Mouse (Mus musculus) neural tube, embryonic 11.5 days (tissue): ENCODE measurements around the gene Vmn2r63. TPM values are rescaled to one million over a fixed set of nuclear protein-coding genes. Genes with fewer than 3 reads are reported as not detected.
"Not testable (repeated sequence)": the region's sequence is repeated elsewhere in the genome, so short reads cannot be mapped to it uniquely, and the experiment has no call there.

Experiments
- ATAC-seq: fragments of 200-750 bp; cut with Nextera tagmentation; 2 replicates; pipeline ENCODE4 v1.8.0; 2017; ENCODE audit warnings: moderate number of reproducible peaks, mild to moderate bottlenecking, moderate TSS enrichment, moderate library complexity; ENCODE audit not compliant: insufficient read depth, low FRiP score, low TSS enrichment
- DNase-seq: peaks from one replicate; pipeline ENCODE4 v3.0.0-alpha.2; 2015; ENCODE audit warnings: low spot score
- H3K27ac ChIP-seq: fragments of 300-500 bp; sonication (generic); 2 replicates; pipeline ENCODE4 v1.5.1; 2014; ENCODE audit warnings: low read depth, mild to moderate bottlenecking, low read length
- H3K27me3 ChIP-seq: fragments of 300-500 bp; sonication (generic); 2 replicates; pipeline ENCODE4 v1.6.1; 2014; ENCODE audit warnings: mild to moderate bottlenecking, low read length, mixed read lengths; ENCODE audit not compliant: control insufficient read depth, insufficient read depth
- H3K36me3 ChIP-seq: fragments of 300-500 bp; sonication (generic); 2 replicates; pipeline ENCODE4 v1.6.1; 2014; ENCODE audit warnings: mild to moderate bottlenecking, low read length, moderate library complexity, mixed read lengths; ENCODE audit not compliant: control insufficient read depth, insufficient read depth
- H3K4me1 ChIP-seq: fragments of 300-500 bp; sonication (generic); 2 replicates; pipeline ENCODE4 v1.6.1; 2014; ENCODE audit warnings: low read length, mixed read lengths; ENCODE audit not compliant: control insufficient read depth, insufficient read depth
- H3K4me2 ChIP-seq: fragments of 300-500 bp; sonication (generic); 2 replicates; pipeline ENCODE4 v1.6.1; 2014; ENCODE audit warnings: low read depth, mild to moderate bottlenecking, moderate library complexity
- H3K4me3 ChIP-seq: fragments of 300-500 bp; sonication (generic); 2 replicates; pipeline ENCODE4 v1.5.1; 2014; ENCODE audit warnings: low read depth, low read length
- H3K9ac ChIP-seq: fragments of 300-500 bp; sonication (generic); 2 replicates; pipeline ENCODE4 v1.6.1; 2014; ENCODE audit warnings: mild to moderate bottlenecking, low read length
- H3K9me3 ChIP-seq: fragments of 300-500 bp; sonication (generic); 2 replicates; pipeline ENCODE4 v1.6.1; 2016; ENCODE audit warnings: low read length; ENCODE audit not compliant: control insufficient read depth
- WGBS: fragments of 180-500 bp; shearing (Covaris S2); extraction: QIAGEN DNeasy Blood & Tissue Kit; methylation state at CpG from one replicate; pipeline ENCODE4 v1.1.7; 2014; 5-methylcytosine and 5-hydroxymethylcytosine counted together
- microRNA-seq: library from miRNA; unstranded; fragments of <30 nt; microRNA quantifications from one replicate; pipeline ENCODE4, GENCODE M21; 2016
- polyA plus RNA-seq: library from polyadenylated mRNA; unstranded; fragments of >200 nt; fragmentation: Nextera tagmentation; extraction: Ambion mirVana; gene quantifications from 2 replicates; pipeline ENCODE4 v1.2.1, GENCODE M21; 2014

The Vmn2r63 gene
- polyA plus RNA-seq = not detected in 2 replicates

DNA sequence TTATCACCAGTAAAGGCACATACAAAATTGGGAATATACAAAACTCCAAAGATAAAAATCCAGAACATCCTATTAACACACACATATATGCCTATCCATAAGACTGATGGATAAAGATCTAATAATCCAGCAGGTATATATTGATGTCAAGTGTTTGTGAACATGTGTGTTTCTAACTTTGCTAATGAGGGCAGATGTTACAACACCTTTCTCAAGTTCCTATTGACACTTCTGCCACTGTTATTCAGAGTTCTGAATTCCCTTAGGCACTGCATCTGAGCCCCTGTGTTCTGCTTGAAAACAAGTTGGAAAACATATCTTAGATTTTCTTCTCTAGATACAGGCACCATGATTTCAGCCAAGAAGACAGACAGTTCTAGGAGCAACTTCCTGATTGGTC, at the start of gene Vmn2r63:
Gene Vmn2r63, minus strand, starts transcription at position 101 of the 400 bp plus-strand sequence.
- H3K9ac ChIP-seq, H3K27me3 ChIP-seq, DNase-seq, H3K4me1 ChIP-seq, H3K27ac ChIP-seq, H3K36me3 ChIP-seq, H3K4me2 ChIP-seq, ATAC-seq, H3K9me3 ChIP-seq, H3K4me3 ChIP-seq: not testable (repeated sequence)

DNA sequence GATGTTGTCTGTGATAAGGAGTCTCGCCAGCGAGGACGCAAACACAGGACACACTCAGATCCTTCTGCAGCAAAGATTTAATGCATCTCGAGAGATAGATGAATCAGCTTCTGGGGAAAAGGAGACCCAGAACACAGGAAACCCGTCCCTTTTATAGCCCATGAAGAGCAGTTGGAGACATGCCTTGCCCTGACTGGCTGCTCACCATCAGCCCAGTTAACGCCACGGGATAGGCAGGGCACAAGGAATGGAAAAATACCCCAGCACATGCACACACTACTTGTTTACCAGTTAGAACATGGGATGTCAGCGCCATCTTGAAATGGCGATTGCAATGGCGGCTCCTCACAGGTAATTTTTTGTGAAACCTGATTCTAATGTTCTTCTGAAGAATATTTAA, 47.1 kb upstream of the Vmn2r63 start:
- Histone ChIP-seq H3K4me2 (no peak overlapping the region), H3K27me3 (no peaks in the 10 kb centered on the region), H3K9ac (no peak overlapping the region), H3K36me3 (no peaks in the 10 kb centered on the region), H3K27ac (no peak overlapping the region), H3K4me3 (no peak overlapping the region), H3K9me3 (peaks cover 13% of the 10 kb centered on the region), H3K4me1 (no peaks in the 10 kb centered on the region)
- 91% methylated on average over 10 of the region's 10 CpGs for WGBS
- DNase-seq (no peak), ATAC-seq (no peak)

DNA sequence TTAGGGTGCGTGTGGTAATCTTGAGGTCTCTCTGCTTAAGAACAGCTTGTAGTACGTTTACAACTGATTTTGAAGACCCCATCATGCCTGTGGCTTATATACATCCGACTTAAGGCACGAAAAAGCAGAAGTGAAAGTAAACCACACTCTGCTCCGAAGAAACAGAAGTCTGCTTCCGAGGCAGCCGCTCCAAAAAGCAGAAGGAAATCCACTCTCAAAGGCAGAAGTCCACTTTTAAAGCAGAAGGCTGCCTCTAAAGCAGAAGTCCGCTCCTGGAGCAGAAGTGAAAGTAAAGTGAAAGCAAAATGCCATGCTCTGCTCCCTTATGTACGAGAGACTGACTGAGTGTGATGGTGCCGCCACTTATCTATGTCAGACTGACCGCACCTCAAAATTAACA, 46.5 kb upstream of the Vmn2r63 start:
- Histone ChIP-seq H3K9me3 (peaks cover 13% of the 10 kb centered on the region), H3K4me1 (no peaks in the 10 kb centered on the region), H3K36me3 (no peaks in the 10 kb centered on the region), H3K4me2 (no peak overlapping the region), H3K4me3 (no peak overlapping the region), H3K27me3 (no peaks in the 10 kb centered on the region), H3K27ac (no peak overlapping the region), H3K9ac (no peak overlapping the region)
- ATAC-seq (no peak), DNase-seq (no peak)
- 91% methylated on average over 11 of the region's 11 CpGs for WGBS

DNA sequence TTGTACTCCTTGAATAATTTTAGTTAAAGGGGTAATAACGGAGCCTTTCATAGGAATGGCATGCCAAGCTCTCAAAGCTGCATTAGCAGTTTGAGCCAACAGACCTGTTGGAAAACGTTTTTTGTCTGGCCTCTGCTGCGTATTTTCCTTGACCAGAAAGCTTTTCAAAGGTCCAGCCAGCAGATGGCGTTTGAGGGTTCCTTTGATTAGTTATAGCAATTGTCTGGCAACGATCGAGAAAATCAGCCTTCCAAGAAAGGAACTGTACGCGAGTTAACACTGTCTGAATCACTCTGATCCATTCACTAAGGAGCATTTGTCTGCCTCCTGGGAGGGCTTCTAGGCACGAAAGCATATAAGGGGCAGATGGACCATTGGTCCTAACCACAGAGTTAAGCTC, 31.6 kb upstream of the Vmn2r63 start:
- WGBS = 65% methylated on average over 9 of the region's 9 CpGs
- H3K9me3 ChIP-seq = peaks cover 6% of the 10 kb centered on the region; the same call in 1 of the 2 replicates

DNA sequence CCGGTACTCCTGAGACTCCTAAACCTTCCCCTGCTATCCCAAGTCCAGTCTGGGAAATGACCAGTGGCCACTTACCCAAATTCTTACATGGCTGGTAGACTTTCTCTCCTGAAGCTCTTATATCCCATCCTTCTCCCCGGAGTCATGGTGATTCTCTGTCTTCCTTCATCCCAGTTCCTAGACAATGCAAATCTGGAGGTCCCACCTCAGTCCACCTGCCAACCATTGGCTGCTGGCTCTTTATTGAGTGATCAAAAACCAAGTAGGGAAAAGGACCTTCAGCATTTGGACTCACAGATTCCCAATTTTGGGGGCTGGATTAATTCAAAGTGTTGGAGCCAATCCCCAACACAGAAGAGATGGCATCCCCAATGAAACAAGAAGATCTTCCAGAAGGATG, 35.6 kb downstream of the Vmn2r63 start:
- not testable (repeated sequence) for H3K9ac ChIP-seq, H3K4me3 ChIP-seq, H3K36me3 ChIP-seq, DNase-seq, H3K4me1 ChIP-seq, H3K27ac ChIP-seq, H3K4me2 ChIP-seq, H3K9me3 ChIP-seq, H3K27me3 ChIP-seq, ATAC-seq
- WGBS = 86% methylated on average over 2 of the region's 2 CpGs

More for the DNA sequence above, 31.6 kb upstream of the Vmn2r63 start:
- no peak overlapping the region for H3K4me2 ChIP-seq
- H3K27me3 ChIP-seq = no peaks in the 10 kb centered on the region
- no peak overlapping the region for H3K9ac ChIP-seq
- H3K27ac ChIP-seq = no peak overlapping the region
- H3K4me3 ChIP-seq = no peak overlapping the region
- no peaks in the 10 kb centered on the region for H3K36me3 ChIP-seq
- ATAC-seq (no peak), DNase-seq (no peak)
- H3K4me1 ChIP-seq = no peaks in the 10 kb centered on the region

DNA sequence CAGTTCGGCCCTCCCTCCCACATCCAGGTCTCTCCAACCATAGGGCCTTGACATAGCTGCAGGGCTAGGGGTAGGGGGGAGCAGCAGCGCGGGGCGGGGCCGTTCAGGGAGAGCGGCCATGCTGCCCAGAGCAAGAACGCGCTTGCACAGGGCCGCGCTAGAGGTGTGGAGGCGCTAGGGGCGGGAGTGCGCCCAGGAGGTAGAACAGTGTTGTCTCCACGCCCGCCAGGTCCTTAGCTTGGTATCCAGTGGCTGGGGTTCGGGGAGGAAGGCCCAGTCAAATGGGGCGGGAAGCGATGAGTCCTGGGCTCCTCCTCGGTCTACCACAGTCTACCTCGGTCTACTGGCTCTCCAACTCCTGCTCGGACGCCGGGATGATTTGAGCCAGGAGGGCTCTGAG, 55.5 kb downstream of the Vmn2r63 start:
- WGBS = 45% methylated on average over 23 of the region's 23 CpGs
- Histone ChIP-seq H3K27me3 (no peaks in the 10 kb centered on the region), H3K4me3 (no peak overlapping the region), H3K9me3 (peaks cover 8% of the 10 kb centered on the region), H3K36me3 (no peaks in the 10 kb centered on the region), H3K4me2 (no peak overlapping the region), H3K4me1 (no peaks in the 10 kb centered on the region), H3K27ac (no peak overlapping the region), H3K9ac (no peak overlapping the region)
- DNase-seq = no peak
- ATAC-seq = no peak

DNA sequence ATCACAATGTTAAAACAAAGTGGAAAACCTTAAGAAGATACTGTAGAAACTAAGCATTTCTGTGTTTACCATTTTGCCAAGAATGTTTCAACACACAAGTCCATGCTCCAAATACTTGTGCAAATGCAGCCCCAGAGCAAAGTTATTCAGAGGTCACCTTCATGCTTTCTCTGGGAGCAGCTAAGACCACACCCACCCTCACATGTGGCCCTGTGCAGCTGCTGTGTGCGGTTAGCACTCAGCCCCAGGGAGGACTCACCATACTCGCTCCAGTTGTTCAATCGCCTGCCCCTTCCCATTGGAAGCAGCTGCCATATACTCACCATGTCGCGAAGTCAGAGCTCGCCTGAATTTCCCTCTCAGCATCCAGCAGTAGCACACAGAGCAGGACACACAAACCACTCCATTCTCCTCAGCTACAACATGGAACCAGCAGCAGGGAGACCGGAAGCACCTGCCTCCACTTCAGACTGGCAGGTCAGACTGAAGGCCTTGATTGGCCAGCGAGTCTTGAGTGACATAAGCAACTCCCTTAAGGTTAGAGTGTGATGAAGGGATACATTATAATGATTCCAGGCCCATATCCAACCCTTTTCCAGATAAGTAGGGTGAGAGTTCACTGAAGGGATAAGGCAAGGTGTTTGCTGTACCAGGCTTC, 66.7 kb downstream of the Vmn2r63 start, which contains the start of gene Gm2381:
Gene Gm2381, minus strand, starts transcription at position 434 of the 658 bp plus-strand sequence.
- H3K9ac ChIP-seq, DNase-seq, H3K4me1 ChIP-seq, H3K4me2 ChIP-seq, H3K27me3 ChIP-seq, H3K36me3 ChIP-seq, ATAC-seq, H3K27ac ChIP-seq, H3K4me3 ChIP-seq, H3K9me3 ChIP-seq: not testable (repeated sequence)
- 82% methylated on average over 8 of the region's 8 CpGs for WGBS

Small RNA genes within 50 kb of the gene (microRNA-seq; reads per million reads assigned to microRNA genes)
- not detected for gene Gm23256

Other genes with a start within 250 kb of the Vmn2r63 start
- gene Zfp975, start 241.1 kb downstream of the Vmn2r63 start, polyA plus RNA-seq = 9.9 and 10.2 TPM in 2 replicates
- not detected in 2 replicates for gene Gm17067, start 206.8 kb downstream of the Vmn2r63 start, polyA plus RNA-seq
- not detected in 2 replicates for gene Vmn2r62, start 140.3 kb downstream of the Vmn2r63 start, polyA plus RNA-seq
- gene Gm2381, start 66.6 kb downstream of the Vmn2r63 start, polyA plus RNA-seq = not detected in 2 replicates
- gene Gm9268, start 84.9 kb upstream of the Vmn2r63 start, polyA plus RNA-seq = not detected in 2 replicates
- not detected in 2 replicates for gene Zfp936, start 180.4 kb upstream of the Vmn2r63 start, polyA plus RNA-seq